Mouse (Mus musculus) left cerebral cortex, postnatal 10 days (tissue): ENCODE data around the gene Gm3476. TPM values are rescaled to one million over a fixed set of nuclear protein-coding genes. Genes with fewer than 3 reads are reported as not detected.
A peak's percentile ranks its signal among the peaks of the same experiment; 100 is the strongest.
"Not testable (repeated sequence)": the region's sequence is repeated elsewhere in the genome, so short reads cannot be mapped to it uniquely, and the experiment has no call there.

Experiments
- DNase-seq, 2 experiments: peaks; one replicate each; pipeline ENCODE4 v3.0.0; 2021 to 2022; ENCODE audit warnings: low spot score in 2 of 2, mixed read lengths in 1 of 2; ENCODE audit errors: extremely low spot score in 1 of 2
- intact Hi-C: fragments of 180-260 bp; cut with DNase I; formaldehyde crosslinking; loops from one replicate; pipeline ENCODE4 v1.15.1; 2025
- total RNA-seq, 2 experiments: library from RNA; stranded (reverse); gene quantifications; 2 replicates each; pipeline ENCODE4 v1.2.3; 2021

Gene Gm3476
- total RNA-seq: under 1 TPM in 1 of 2 experiments, not detected in 1; 0.19 TPM

GRCm38 (mm10) chr14:6125707-6126106 lies at the start of gene Gm3476:
Gm3476 (minus strand) TSS chr14:6125807.
- intact Hi-C loops, DNase-seq: not testable (repeated sequence)

GRCm38 (mm10) chr14:6163538-6163937 lies 37.9 kb upstream of the Gm3476 start:
- intact Hi-C loops: not testable (repeated sequence)
- DNase-seq: peak in 1 of 2 experiments; percentile 8

- peak in 1 of 2 experiments; percentile 17 for DNase-seq
- intact Hi-C loops: not testable (repeated sequence)
Measured at GRCm38 (mm10) chr14:6161085-6161484, 35.5 kb upstream of the Gm3476 start.

GRCm38 (mm10) chr14:6108272-6108925 lies 17.2 kb downstream of the Gm3476 start, which contains the start of gene Gm3468:
Gm3468 (minus strand) TSS chr14:6108665.
- intact Hi-C loops: not testable (repeated sequence)
- peak; percentile 11 to 56 for DNase-seq

GRCm38 (mm10) chr14:6107500-6107899 lies 18.1 kb downstream of the Gm3476 start:
- intact Hi-C loops, DNase-seq: not testable (repeated sequence)

GRCm38 (mm10) chr14:6093842-6094241 lies 31.8 kb downstream of the Gm3476 start, which contains the start of gene Gm8206:
Gm8206 (minus strand) TSS chr14:6093942.
- DNase-seq, intact Hi-C loops: not testable (repeated sequence)

GRCm38 (mm10) chr14:6058167-6058566 lies 67.4 kb downstream of the Gm3476 start, which contains the start of gene Gm6337:
Gm6337 (minus strand) TSS chr14:6058267.
- intact Hi-C loops, DNase-seq: not testable (repeated sequence)

Other genes with a start within 250 kb of the Gm3476 start
- gene Gm8237, start 245.4 kb downstream of the Gm3476 start, total RNA-seq: 1 to 10 TPM in 1 of 2 experiments, under 1 TPM in 1; 0.83 to 1.5 TPM
- gene Gm3248, start 164.1 kb downstream of the Gm3476 start, total RNA-seq: under 1 TPM; 0.97 TPM
- gene Gm3453, start 146.7 kb downstream of the Gm3476 start, total RNA-seq: not detected
- not detected for gene Gm6337, start 67.5 kb downstream of the Gm3476 start, total RNA-seq
- gene Gm8206, start 31.9 kb downstream of the Gm3476 start, total RNA-seq: 1 to 10 TPM in 1 of 2 experiments, under 1 TPM in 1; 0.41 to 1.1 TPM
- gene Gm3468, start 17.1 kb downstream of the Gm3476 start, total RNA-seq: 1 to 10 TPM; 2.7 TPM
- 1 to 10 TPM; 1.7 to 2.4 TPM for gene Gm21560, start 93.5 kb upstream of the Gm3476 start, total RNA-seq
- 1 to 10 TPM; 3.6 to 5.2 TPM for gene Gm3411, start 161.4 kb upstream of the Gm3476 start, total RNA-seq
- gene Gm21103, start 179.0 kb upstream of the Gm3476 start, total RNA-seq: not detected
- not detected for gene Gm3618, start 217.9 kb upstream of the Gm3476 start, total RNA-seq